Mouse (Mus musculus) left cerebral cortex, postnatal 25 days (tissue): ENCODE results near the gene Atg4b. TPM values are rescaled to one million over a fixed set of nuclear protein-coding genes. Genes with fewer than 3 reads are reported as not detected.
"Not testable (repeated sequence)": the region's sequence is repeated elsewhere in the genome, so short reads cannot be mapped to it uniquely, and the experiment has no call there.

Source experiments
- DNase-seq, 2 experiments: peaks; one replicate each; pipeline ENCODE4 v3.0.0; 2022; ENCODE audit warnings: low spot score in 2 of 2, mixed read lengths in 1 of 2
- intact Hi-C: fragments of 180-260 bp; cut with DNase I; formaldehyde crosslinking; loops from one replicate; pipeline ENCODE4 v1.15.1; 2025
- total RNA-seq, 2 experiments: library from RNA; stranded (reverse); gene quantifications; 2 replicates each; pipeline ENCODE4 v1.2.3; 2021

Atg4b gene
- total RNA-seq, 2 experiments from 2014 or later = 73.6 to 79.9 TPM

DNA sequence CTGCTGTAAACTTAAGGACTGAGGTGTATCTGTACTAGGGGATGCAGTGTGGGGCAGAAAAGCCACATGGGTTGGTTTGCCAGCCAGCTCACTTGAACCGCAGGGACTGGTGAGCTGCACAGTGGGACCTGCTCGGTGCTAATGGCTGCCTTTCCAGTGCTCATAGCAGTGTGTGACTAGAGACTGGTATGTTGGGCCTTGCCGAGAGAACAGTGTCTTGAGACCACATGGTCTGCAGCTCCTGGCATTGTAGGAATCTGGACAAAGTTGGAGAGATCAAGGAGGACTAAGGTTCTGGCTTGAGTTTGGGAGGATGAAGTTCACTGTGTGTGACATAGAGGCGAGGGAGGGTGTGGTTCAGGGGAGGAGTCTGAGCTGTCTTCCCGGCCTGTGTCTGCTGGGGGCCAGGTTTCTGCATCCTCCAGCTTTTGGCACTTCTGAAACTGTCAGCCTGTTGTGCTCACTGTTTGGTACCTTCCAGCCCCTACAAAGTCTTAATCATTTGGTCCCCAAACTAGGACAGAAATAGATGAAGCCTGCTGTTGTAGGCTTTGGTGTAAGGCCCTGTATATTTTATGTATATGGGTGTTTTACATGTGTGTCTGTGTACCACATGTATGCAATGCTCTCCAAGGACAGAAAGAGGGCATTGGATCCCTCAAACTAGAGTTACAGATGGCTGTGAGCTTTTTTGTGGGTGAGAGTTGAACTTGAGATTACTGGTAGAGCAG is 54.1 kb downstream of the Atg4b start:
- intact Hi-C loops = no loop called here
- no peak for DNase-seq

- no peak for DNase-seq
- intact Hi-C loops = no loop called here
Observed at GRCm38 (mm10) chr1:93808871-93809270, 57.6 kb downstream of the Atg4b start.

- intact Hi-C loops = no loop called here
Observed at GRCm38 (mm10) chr1:93810011-93810410, 58.7 kb downstream of the Atg4b start.

GRCm38 (mm10) chr1:93811495-93812039 is 60.3 kb downstream of the Atg4b start:
- DNase-seq = no peak
- intact Hi-C loops = no loop called here

More at GRCm38 (mm10) chr1:93810011-93810410, 58.7 kb downstream of the Atg4b start:
- DNase-seq = no peak

DNA sequence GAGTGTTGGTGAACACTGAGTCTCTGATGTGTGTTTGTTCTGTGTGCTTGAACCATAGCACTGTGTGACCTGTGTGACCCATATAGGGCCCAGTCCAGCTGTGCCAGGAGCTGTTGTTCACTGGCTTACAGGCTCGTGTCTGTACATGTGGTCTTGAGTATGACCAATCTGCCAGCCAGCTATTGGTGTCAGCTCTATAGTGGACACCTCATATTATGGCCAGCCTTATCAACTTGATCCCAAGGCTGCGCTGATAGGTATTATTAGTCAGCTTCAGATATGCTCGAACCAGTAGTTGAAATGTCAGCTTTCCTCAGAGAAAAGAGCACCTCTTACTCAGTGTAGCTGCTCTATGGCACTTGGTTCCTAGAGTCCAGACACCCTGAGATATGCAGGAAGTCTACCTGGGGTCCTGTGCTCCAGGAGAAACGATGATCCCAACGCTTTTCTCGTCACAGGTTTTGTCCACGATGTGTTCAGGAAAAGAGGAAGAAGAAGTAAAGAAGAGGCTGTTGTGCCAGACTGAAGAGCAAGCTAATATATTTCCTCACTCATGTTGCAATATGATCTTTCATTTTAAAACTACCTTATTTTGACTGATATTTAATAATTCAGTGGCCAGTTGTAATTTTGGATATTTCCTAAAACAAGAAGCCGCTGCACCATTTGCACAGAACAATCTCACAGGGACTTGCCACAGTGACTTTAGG is 66.7 kb downstream of the Atg4b start:
- intact Hi-C loops = no loop called here
- DNase-seq = no peak

DNA sequence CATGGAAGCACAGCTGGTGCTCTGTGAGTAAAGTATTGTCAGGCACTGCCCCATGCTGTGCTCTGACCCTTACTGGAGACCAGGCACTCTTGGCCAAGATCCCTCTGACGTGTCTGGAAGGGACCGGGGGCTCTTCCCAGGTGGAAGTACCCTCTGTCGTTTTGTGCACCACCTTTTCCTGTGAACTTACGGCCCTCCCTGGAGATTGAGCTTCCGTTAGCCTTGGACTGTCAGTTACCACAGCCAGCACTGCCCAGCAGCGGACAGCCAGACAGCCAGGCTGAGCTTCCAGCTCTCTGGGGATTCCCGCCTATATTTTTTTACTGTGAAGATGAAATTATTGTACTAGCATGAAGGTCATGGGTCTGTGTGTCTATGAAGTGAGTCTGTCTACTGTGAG is 67.4 kb downstream of the Atg4b start:
- intact Hi-C loops = no loop called here
- DNase-seq = no peak

DNA sequence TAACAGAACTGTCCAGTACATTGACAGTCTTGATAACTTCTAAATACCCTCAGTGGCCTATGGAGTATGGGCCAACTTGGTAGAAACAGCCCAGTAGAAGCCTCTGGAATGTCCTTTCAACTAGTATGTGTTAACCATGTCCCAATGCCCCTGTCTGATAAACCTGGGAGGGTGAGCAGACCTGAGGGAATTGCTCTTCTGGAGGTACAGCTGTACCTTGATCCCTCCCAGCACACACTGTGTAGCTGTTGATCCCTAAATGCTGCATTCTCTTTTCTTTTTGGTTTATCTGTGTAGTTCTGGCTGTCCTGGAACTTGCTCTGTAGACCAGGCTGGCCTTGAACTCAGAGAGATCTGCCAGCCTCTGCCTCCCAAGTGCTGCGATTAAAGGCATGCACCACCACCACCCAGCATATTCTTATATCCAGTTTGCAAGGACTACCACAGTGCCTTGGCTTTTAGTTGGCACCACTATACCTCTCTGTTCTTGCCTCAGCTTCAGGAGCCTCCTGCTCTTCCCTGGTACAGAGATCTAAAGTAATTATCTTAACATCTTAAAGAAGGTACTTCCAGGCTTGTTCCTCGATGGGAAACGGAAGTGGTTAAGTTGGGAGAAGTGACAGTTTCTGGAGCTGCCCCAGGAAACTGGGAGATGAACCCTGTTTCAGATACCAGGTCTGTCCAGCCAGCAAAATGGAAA is 72.6 kb downstream of the Atg4b start:
- intact Hi-C loops = no loop called here
- no peak for DNase-seq

- DNase-seq = no peak
- intact Hi-C loops = loop anchor here (1.0 kb wide), 1 partner anchor 22 kb away; no protein-coding TSS in a partner anchor
Observed at GRCm38 (mm10) chr1:93824609-93825008, 73.3 kb downstream of the Atg4b start, which contains the start of gene D2hgdh. Gene D2hgdh (plus strand): TSS chr1:93824909.

DNA sequence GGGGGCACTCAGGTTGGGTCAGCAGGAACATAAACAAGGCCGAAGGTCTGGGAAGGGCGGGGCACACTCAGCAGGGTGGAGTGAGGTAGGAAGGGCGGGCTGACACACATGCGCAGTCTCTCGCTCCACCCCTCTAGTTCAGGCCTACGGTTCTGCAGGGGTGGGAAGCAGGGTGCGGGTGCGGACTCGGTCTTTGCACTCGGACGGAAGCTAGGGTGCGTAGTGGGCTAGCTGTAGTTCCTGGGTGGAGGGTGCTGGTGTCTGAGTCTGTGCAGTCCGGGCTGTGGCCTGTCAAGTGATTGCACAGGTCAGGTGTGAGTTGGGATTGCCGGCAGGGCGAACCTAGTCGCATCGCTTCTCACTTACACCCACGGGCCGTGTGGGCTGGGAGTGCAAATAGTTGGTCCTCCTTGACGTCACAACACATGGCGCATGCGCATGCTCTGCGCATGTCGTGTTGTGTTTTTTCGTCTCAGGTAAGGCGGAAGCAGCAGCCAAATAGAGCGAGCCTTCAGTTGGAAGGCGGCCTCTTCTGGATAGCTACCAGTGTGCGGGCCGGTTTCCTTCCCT is 73.9 kb downstream of the Atg4b start:
- intact Hi-C loops = loop anchor here (1.0 kb wide), 1 partner anchor 23 kb away; no protein-coding TSS in a partner anchor
- peak; percentile 98 to 99 for DNase-seq

DNA sequence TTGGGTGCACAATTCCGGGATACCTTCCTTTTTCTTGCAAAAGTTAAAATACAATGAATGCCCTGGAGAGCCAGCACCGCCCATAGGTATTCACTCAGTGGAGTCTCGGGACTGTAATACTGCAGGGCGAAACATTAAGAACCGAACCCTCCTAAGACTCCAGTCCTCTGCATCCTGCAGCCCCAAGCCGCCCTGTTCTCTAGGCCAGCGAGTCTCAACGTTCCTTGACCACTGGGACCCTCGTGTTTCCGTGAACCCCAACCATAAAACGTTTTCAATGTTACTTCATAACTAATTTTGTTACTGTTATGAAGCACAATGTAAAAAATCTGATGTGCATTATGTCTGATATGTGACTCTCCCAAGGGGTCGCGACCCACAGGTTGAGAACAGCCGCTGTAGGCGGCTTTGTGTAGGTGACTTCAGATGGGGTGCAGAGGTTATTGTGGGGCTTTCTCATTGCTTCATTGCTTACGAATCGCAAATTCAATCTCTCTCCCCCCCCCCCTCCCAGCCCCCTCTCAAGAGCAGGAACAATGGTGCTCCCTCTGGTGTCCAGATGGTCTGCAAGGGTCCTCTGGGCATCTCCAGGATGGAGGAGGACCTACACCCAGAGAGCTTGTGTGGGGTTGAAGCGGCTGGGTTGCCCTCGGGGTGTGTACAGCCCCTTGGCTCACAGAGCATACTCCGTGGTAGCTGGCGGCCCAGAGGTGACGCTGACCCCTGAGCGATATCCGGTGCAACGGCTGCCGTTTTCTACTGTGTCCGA is 74.7 kb downstream of the Atg4b start:
- no peak for DNase-seq
- intact Hi-C loops = loop anchor here (1.0 kb wide), 1 partner anchor 24 kb away; no protein-coding TSS in a partner anchor

DNA sequence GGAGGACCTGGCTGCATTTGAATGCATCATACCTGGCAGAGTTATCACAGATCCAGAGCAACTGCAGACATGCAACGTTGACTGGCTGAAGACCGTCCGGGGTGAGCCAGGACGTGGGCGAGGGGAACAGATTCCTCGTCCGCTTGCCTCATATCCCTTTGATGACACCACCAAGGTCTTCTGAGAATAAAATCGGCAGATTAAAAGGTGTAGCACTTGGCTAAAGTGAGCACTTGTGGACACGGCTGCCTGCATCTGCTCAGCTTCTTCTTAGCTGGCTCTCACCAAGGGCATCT is 75.2 kb downstream of the Atg4b start:
- DNase-seq = no peak
- intact Hi-C loops = no loop called here

- DNase-seq = not testable (repeated sequence)
- intact Hi-C loops = loop anchor here (10.0 kb wide), 1 partner anchor 242 kb away; no protein-coding TSS in a partner anchor
Observed at GRCm38 (mm10) chr1:93832754-93833360, 81.6 kb downstream of the Atg4b start.

GRCm38 (mm10) chr1:93834671-93835150 is 83.4 kb downstream of the Atg4b start:
- intact Hi-C loops = loop anchor here (10.0 kb wide), 1 partner anchor 240 kb away; no protein-coding TSS in a partner anchor

DNA sequence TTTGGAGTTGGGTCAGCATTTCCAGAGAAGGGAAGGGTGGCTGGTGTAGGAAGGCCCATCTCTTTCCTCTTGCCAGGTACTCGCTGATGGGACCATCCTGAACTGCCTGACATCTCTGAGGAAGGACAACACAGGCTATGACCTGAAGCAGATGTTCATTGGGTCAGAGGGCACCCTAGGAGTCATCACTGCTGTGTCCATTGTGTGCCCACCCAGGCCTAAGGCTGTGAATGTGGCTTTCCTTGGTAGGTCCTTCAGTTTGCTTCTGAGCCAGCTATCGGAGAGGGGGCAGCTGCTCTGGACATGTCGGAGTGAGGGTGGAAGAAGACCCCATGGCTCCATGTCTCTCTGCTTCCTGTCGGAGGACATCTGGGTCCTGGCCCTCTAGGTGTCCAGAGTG is 83.9 kb downstream of the Atg4b start:
- DNase-seq = no peak
- intact Hi-C loops = loop anchor here (10.0 kb wide), 1 partner anchor 240 kb away; no protein-coding TSS in a partner anchor

More at GRCm38 (mm10) chr1:93834671-93835150, 83.4 kb downstream of the Atg4b start:
- DNase-seq = no peak

DNA sequence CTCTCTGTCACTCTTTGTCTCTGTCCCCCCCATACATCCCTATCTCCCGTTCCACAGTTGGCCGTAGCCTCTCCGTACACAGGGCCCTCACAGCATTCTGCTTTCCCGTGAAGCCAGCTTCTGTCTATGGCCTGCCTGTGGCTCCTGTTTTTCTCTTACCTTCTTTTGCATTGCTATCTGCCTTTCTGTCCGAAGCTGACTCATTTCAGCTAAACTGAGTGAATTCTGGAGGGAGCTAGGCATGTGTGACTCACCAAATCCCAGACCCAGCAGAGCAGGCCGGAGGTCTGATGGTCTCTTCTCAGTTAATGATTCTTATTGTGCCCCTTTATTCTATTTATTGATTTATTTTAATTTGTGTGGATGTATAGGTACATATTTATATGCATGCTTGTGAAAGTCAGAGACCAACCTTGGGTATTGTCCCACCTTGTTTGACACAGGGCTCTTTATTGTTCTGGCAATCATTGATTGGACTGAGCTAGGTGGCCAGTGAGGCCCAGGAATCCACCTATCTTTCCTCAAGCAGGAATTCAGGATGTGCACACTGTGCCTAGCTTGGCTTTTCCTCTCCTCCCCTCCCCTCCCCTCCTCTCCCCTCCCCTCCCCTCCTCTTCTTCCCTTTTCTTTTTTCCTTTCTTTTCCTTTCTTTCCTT is 84.7 kb downstream of the Atg4b start:
- peak; percentile 11 to 49 for DNase-seq
- intact Hi-C loops = loop anchor here (10.0 kb wide), 1 partner anchor 239 kb away; no protein-coding TSS in a partner anchor

- DNase-seq = no peak
- intact Hi-C loops = loop anchor here (10.0 kb wide), 1 partner anchor 238 kb away; no protein-coding TSS in a partner anchor
Observed at GRCm38 (mm10) chr1:93836532-93836913, 85.2 kb downstream of the Atg4b start.

GRCm38 (mm10) chr1:93837335-93837734 is 86.0 kb downstream of the Atg4b start:
- intact Hi-C loops = loop anchor here (10.0 kb wide), 1 partner anchor 237 kb away; no protein-coding TSS in a partner anchor
- DNase-seq = no peak
